Mouse (Mus musculus) left cerebral cortex, adult 2 months (tissue): ENCODE data around the gene Fam192a. TPM values are rescaled to one million over a fixed set of nuclear protein-coding genes. Genes with fewer than 3 reads are reported as not detected.

Source experiments
- DNase-seq, 2 experiments: peaks; one replicate each; pipeline ENCODE4 v3.0.0; 2021 to 2022; ENCODE audit warnings: low spot score in 2 of 2, mixed read lengths in 1 of 2; ENCODE audit errors: extremely low spot score in 1 of 2
- H3K27ac ChIP-seq: fragments of 200-600 bp; 2 replicates; pipeline ENCODE4 v1.8.1; 2022
- H3K4me3 ChIP-seq: fragments of 200-600 bp; 2 replicates; pipeline ENCODE4 v1.8.1; 2022
- CTCF ChIP-seq: fragments of 200-600 bp; IDR thresholded peaks from 2 replicates; pipeline ENCODE4 v1.8.1; 2022; ENCODE audit warnings: antibody characterized with exemption, mild to moderate bottlenecking, moderate library complexity
- intact Hi-C: fragments of 180-260 bp; cut with DNase I; formaldehyde crosslinking; loops from one replicate; pipeline ENCODE4 v1.15.1; 2025
- total RNA-seq, 2 experiments: library from RNA; stranded (reverse); gene quantifications; 2 replicates each; pipeline ENCODE4 v1.2.3; 2021

Gene Fam192a
- total RNA-seq, 2 experiments from 2014 or later, result 34.8 to 38.3 TPM

GRCm38 (mm10) chr8:94527178-94527577 is 74.6 kb downstream of the Fam192a start:
- intact Hi-C loops, result loop anchor here (10.0 kb wide), 1 partner anchor 288 kb away; the partner anchor contains the start of gene Ccl17
- DNase-seq, result no peak
- TF ChIP-seq CTCF, result no peak
- no peak overlapping the region for H3K27ac ChIP-seq
- H3K4me3 ChIP-seq, result no peak overlapping the region

- no peak for DNase-seq
- intact Hi-C loops, result loop anchor here (10.0 kb wide), 1 partner anchor 290 kb away; the partner anchor contains the start of gene Ccl17
- Histone ChIP-seq H3K4me3 (no peak overlapping the region), H3K27ac (no peak overlapping the region)
- TF ChIP-seq CTCF, result no peak
Measured at GRCm38 (mm10) chr8:94524554-94524953, 77.2 kb downstream of the Fam192a start.

Other genes with a start within 250 kb of the Fam192a start
- 10 to 100 TPM; 68.3 to 78.2 TPM for gene Herpud1, start 215.6 kb downstream of the Fam192a start, total RNA-seq
- under 1 TPM; 0.51 to 0.59 TPM for gene Nlrc5, start 167.6 kb downstream of the Fam192a start, total RNA-seq
- 10 to 100 TPM; 19.9 to 26.1 TPM for gene Cpne2, start 69.0 kb downstream of the Fam192a start, total RNA-seq
- gene Rspry1, start 60 bp downstream of the Fam192a start, total RNA-seq, result 10 to 100 TPM; 28.1 to 32.9 TPM
- gene Arl2bp, start 64.6 kb upstream of the Fam192a start, total RNA-seq, result 100 to 1,000 TPM; 147 TPM
- gene Pllp, start 94.3 kb upstream of the Fam192a start, total RNA-seq, result 10 to 100 TPM; 27.3 to 30.0 TPM
- under 1 TPM in 1 of 2 experiments, not detected in 1; 0.14 TPM for gene Ccl22, start 143.6 kb upstream of the Fam192a start, total RNA-seq
- gene Cx3cl1, start 170.0 kb upstream of the Fam192a start, total RNA-seq, result 100 to 1,000 TPM; 658 to 661 TPM
- 1 to 10 TPM; 4.6 to 7.9 TPM for gene Ccl17, start 208.5 kb upstream of the Fam192a start, total RNA-seq
- 10 to 100 TPM; 84.5 to 89.1 TPM for gene Coq9, start 236.3 kb upstream of the Fam192a start, total RNA-seq
- gene Ciapin1, start 236.4 kb upstream of the Fam192a start, total RNA-seq, result 10 to 100 TPM; 71.4 to 76.8 TPM